Mouse (Mus musculus): Measurements from ENCODE around the gene Gdf15.

The Gdf15 gene

DNA sequence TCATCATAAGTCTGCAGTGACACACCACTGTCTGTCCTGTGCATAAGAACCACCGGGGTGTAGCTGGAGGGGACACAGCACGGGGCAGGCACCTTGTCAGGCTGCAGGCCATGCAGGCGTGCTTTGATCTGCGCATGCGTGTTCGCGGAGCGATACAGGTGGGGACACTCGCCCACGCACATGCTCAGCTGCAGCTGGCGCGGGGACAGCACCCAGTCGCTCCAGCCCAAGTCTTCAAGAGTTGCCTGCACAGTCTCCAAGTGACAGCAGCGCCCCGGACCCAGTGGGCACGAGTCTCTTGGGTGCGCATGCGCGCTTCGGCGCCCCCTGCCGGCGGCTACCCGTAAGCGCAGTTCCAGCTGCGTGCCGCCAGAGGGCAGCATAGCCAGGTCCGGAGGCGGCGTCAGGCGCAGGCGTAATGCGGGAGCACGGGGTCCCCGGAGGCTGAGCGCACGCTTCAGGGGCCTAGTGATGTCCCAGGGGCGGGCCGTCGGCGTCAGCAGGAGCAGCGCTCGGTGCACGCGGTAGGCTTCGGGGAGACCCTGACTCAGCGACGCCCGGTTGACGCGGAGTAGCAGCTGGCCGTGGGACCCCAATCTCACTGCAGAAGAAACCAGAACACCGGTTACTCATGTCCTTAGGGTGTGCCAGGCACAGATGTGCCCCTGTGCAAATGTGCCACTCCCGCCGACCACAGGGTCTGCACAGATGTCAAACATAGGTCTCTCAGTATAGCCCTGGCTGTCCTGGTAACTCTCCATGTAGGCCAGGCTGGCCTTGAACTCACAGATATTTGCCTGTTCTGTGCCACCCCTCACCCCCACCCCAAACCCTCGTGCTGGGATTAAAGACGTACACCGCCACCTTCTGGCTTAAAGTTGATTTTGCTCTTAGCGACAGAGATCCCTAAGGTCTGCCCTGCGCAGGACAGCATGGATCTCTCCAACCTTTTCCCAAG, 2.4 kb downstream of the Gdf15 start:
- DNase-seq (ENCODE audit: low spot score in 2 of 2): peak; percentile 88 to 94

DNA sequence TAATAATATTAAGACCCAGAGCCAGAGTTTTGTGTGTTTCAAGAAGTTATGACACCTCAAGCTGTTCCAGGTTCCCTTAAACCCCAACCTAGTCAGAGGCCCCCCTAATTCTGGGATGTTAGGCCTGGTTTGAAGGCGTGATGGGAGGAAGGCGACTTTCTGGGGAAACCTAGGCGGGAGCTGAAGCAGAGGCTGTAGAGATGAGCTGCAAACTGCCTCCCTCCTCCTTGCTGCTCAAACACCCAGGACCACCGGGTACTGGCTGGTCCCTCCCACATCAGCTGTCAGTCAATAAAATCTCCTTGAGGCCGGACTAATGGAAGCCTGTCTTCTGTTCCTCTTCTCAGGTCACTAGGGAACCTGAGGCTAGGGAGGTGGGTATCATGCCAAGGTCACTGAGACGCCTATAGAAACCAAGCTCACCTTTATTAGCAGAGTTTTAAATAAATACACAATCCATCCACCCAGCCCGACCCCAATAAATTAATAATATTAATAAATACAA, 3.2 kb downstream of the Gdf15 start:
- no peak for DNase-seq (ENCODE audit: low spot score in 2 of 2)

DNA sequence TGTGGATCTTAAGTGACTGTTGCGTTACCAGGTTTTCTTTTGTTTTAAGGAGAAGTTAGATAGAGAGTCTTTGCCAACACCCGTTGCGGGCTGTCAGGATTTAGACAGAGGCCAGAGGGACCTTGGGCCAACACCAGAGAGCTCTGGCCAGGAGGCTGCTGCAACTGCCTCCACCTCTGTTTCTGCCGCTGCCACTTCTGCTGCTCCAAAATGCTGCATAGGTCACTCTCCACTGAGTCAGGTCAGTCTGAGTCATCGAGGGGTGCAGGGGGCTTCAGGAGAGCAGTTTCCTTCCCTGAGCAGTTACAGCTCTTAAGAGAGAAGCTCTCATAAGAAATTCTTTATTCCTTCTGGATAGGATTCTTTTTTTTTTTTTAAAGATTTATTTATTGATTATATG, 5.2 kb downstream of the Gdf15 start:
- DNase-seq (ENCODE audit: low spot score in 2 of 2): no peak

DNA sequence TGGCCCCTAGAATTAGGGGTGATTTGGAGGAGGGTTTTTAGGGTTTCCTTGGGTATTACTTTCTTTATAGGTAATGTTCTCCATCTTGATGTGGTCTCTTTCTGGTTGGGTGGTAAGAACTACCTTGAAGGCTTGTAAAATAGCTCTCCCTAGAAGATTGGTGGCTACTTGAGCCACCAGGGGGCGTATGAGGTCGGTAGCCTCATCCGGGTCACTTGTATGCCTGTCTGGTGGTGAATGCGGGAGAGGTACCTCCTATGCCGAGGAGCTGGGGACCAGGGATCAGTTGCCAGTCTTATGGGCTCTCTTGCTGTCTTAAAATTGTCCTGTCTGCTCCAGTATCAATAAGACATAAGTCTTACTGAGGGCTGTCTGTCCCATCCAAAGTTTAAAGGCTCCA, 7.2 kb downstream of the Gdf15 start:
- peak; percentile 45 to 65 for DNase-seq (ENCODE audit: low spot score in 2 of 2)

DNA sequence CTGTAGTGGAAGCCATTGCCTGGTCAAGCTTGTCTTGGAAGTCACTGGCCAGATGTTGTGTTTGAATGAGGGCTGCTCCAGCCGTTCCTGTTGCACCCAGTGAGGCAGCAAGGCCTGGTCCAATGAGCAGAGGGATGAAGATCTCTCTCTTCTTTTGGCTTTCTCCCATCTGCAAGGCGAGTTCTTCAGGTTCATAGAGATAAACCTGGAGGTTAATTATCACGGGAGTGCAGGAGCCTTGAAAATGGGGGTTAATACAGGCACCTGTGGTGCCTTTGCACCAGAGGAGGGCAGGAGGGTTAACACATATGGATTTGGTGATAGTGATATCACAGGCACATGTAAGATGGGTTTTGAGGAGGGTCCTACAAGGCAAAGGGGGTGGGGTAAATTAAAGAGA, 10.0 kb downstream of the Gdf15 start:
- DNase-seq (ENCODE audit: low spot score in 2 of 2): no peak

DNA sequence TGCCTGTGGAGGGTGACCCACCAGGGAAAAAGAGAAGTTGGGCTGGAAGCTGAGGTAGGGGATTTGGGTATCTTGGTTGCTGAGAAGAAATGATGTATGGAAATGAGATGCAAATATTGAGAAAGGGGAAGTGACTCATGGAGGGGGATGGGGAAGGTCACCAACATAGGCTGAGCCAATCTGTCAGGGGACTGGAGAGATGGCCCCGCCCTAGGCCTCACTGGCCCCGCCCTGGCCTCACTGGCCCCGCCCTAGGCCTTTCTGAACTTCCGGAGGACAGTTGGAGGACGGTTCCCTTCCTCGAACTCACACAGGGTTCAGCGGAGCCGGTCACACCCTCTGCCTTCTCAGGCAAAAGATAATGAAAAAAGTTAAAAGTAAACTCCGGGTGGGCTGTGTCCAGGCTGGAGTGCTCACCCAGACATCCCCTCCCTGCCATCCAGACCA, 13.3 kb downstream of the Gdf15 start:
- DNase-seq (ENCODE audit: low spot score in 2 of 2): peak; percentile 75 to 89

DNA sequence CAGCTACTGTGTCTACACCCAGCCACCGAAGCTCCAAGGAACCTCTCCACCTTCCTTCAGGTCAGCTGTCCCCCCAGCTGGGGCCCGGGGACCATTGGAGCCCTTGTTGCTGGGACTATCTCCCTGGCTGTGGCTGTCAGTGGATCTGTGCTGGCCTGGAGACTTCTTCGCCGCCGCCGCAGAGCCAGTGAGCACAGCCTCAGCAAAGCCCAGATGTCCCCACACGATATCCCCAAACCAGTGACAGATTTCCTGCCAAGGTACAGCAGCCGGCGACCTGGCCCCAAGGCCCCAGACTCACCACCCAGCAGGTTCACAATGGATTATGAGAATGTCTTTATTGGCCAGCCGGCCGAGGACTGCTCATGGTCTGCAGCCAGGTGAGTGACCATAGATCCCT, 14.3 kb downstream of the Gdf15 start:
- no peak for DNase-seq (ENCODE audit: low spot score in 2 of 2)

DNA sequence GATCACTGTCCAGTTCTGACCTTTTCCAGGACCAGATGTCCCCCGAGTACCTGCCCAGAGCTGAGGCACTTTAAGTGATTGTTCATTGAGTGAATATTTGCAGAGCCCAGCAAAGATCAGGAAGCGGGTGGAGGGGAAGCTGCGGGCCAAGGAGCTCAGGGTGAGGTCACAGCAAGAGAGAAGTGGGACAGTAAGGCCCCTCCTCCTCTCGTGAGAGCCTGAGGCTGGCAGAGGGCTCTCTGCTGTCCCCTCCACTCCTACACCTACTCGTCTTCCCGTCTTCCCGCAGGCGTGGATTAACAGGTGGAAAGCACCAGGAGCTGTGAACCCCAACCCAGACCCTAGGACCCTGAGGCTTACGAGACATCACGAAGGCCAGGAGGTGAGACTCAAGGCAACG, 15.6 kb downstream of the Gdf15 start:
- DNase-seq (ENCODE audit: low spot score in 2 of 2): no peak

DNA sequence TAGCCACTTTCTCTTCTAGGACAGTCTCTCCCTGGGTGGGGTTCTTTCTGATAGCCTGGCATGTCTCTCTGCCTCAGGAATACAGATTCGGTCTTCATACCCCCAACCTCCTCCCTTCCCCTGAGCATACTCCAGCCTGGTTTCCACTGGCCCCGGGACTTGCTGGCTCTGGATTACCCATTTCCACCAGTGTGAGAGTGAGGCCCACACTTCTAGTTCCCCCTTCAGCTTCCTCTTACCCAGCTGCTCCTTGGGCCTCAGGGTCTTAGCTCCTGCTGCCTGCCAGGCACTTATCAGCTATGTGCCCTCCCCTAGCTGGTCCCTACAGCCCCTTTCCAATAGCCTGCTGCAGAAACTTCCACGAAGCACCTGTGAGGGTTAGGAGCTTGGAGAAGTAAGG, 16.4 kb downstream of the Gdf15 start, which contains the start of gene Lrrc25:
Lrrc25 (plus strand) TSS at position 262 of the 400 bp plus-strand sequence.
- no peak for DNase-seq (ENCODE audit: low spot score in 2 of 2)

DNA sequence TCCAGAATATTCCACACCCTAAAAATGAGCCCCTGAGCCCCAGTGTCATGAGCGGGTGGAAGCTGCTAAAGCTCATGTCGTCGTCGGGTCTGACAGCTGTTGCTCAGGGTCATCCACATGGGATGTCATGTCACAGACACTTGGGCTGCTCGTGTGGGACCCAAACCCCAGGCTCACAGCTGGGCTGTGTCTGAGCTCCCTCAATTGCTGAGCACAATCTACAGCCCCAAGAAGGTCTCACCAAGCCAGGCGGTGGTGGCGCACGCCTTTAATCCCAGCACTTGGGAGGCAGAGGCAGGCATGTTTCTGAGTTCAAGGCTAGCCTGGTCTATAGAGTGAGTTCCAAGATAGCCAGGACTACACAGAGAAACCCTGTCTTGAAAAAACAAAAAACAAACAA, 17.0 kb downstream of the Gdf15 start:
- no peak for DNase-seq (ENCODE audit: low spot score in 2 of 2)

DNA sequence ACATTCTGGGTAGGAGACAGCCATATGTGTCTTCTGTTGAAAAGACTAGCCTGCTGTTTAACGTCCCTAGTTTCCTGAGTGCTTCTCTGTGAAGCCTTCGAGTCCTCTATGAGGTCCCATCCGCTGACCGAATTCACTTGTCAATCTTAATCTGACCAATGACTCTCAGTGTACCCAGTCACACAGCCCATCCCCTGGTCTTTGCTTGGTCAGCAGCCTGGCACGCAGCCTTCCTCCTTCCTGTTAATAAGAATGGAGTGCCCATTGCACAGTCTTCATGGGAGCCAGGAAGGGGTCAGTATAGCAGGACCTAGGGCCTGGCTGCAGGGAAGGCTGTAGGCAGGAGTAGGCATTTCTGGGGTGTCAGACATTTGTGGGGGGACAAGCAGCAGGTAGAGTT, 17.8 kb downstream of the Gdf15 start:
- peak in 1 of 2 experiments; percentile 35 for DNase-seq (ENCODE audit: low spot score in 2 of 2)

DNA sequence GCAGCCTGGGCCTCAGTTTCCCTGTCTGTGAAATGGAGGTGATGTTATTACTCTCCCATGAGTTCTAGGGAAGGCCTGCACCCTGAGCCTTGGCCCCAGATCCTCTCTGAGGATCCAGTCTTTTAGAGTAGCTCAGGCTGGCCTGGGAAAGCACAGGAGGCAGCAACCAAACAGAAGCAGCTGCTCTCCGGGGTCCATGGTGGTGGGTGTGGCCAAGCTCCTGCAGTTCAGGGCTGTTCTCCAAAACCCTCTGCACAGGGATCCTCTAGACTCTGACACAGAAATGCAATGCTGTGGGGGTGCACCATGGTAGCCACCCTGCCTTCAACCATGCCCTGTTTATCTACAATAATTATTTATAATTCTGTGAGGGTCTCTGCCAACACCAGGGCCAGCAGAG, 18.5 kb downstream of the Gdf15 start:
- no peak for DNase-seq (ENCODE audit: low spot score in 2 of 2)

DNA sequence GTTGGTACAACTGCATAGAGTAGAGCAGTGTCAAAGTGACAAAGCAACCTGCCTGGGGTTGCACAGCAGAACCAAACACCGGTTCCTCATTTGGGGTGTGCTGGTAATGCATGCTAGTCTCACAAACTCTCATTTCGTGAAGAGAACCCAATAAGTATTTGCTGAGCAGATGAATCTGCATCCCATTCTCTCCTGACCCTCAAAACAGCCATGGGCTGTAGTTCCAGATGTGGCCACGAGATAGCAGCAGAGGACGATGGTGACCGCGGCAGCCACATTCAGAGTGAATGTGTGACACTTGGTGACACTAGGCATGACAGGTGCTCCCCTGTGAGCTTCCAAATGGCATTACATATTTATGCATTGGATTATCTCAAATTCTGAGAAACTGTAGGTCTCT, 20.4 kb downstream of the Gdf15 start:
- DNase-seq (ENCODE audit: low spot score in 2 of 2): peak; percentile 85 to 92

DNA sequence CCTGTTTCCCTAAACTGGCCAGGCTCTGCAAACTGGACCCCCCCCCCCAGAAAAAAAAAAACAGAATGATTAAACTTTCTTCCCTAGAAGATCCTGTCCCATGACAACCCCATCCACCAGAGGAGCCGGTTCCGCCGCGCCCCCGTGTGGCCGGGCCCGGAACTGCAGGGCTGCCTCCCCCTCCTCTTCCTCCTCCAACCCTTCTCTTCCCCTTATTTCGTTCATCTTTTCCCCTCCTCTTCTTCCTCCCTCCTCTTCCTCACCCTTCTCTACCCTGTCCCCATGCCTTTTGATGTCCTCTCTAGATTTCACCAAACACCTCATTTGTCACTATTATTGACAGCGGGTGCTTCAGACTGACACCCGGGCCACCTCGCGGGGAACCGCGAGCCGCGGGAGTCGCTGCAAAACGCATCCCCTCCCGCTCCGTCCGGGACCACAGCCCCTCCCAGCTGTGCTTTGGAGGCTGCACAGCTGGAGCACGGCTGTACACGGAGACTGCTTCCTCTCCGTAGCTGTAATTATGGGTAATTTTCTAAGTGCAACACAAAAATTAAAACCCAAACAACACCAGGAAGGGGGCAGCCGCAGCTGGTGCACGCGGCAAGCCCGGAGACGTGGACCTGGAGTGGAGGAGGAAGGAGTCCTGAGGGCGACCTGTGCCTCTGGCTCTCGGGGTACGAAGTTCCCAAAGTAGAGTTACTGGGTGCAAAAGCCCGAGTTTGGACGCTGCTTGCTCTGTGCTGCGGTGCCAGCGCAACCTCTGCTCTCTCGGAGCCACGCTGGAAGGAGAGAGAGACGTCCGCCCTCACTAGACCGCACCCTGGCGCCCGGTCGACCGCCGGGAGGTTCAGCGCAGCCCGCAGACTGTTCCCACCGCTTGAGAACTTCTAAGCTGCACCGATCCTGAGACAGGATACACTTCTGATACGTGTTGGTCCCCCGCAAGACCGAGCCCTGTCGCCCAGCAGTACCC, 21.2 kb downstream of the Gdf15 start:
- DNase-seq (ENCODE audit: low spot score in 2 of 2): peak; percentile 68 to 83

DNA sequence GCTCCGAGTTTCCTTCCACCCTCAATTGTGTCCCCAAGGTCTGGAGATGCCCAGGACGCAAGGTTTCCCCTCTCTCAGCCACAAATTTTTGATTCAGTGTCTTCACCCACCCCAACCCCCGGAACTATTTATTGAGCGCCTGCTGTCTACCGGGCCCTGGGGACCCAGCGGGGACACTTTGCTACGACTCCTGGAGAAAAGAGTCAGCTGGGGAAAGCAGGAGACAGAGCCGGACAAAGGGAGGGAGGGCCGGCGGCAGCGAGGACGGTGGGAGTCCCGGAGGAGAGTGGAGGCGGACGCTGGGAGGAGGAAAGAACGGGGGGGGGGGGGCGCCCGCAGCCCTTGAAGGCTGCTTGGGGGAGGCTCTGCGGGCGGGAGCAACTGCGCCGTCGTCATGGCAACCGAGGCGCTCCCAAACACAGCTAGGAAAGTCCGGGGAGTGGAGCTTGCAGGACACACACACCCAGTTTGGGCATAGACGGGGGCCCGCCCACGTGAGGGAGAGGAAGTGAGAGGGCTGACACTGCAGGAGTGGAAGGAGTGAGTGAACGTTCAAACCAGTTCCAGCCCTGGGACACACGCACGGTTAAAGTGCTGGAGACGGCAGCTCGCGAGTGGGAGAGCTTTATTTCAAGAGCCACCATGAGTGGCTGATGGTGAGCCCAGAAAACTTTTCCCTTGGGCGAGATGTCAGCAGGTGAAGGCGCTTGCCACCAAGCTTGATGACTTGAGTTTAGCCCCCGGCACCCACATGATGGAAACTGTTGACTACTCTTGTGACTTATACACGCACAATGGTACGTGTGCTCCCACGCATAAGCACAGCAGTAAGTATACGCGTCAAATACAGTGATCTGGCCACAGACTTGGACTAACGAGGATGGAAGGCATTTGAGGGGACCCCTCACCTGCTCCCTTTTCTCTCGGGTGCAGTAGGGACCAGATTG, 22.1 kb downstream of the Gdf15 start:
- DNase-seq (ENCODE audit: low spot score in 2 of 2): peak; percentile 84 to 91

DNA sequence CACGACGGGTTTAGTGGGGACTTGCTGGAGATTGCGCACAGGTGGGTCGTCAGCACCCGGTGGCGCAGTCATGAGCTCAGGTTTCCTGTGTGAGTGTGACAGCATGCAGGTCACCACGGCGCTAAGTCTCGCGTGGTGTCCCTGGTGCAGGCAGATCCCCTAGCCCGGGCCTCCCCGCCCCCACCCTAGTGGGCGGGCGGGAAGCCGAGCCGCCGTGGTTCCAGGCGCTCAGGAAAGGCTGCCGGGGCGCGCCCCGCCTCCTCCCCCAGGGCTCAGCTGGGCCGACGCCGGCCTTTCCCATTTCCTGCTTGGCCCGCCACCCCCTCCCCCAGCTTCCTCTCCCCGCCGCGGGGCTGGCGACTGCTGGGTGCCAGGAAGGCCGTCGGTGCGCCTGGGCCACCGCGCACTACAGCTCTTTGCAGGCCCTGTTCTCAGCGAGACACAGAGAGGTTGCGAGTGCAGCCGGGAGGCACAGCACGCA, 22.8 kb downstream of the Gdf15 start:
- peak; percentile 85 to 90 for DNase-seq (ENCODE audit: low spot score in 2 of 2)

DNA sequence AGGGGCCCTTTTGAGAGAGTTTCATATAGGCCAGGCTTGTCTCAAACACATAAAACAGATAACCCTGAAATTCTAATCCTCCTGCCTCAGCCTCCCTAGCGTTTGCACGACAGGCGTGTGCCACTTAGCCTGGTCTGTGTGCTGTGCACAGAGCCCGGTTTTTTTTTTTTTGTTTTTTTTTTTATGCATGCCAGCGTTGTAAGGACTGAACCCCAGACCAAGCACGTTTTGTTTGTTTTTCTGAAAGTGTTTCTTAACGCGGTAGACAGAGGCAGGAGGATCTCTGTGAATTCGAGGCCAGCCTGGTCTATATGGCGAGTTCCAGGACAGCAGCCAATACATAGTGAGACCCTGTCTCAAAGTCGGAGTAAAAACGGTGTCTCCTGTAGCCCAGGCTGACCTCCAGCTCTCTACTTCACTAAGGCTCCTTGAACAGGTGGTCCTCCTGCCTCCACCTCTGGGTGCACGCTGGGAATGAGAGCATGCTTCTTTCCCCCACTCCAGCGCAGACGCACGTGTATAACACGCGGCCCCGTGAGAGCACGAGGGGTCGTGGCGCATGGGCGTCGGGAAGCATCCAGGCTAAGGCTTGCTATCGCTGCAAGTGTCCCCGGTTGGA, 23.4 kb downstream of the Gdf15 start, which contains the start of gene Ssbp4:
Ssbp4 (minus strand) TSS at position 124 of the 619 bp plus-strand sequence.
- no peak for DNase-seq (ENCODE audit: low spot score in 2 of 2)

DNA sequence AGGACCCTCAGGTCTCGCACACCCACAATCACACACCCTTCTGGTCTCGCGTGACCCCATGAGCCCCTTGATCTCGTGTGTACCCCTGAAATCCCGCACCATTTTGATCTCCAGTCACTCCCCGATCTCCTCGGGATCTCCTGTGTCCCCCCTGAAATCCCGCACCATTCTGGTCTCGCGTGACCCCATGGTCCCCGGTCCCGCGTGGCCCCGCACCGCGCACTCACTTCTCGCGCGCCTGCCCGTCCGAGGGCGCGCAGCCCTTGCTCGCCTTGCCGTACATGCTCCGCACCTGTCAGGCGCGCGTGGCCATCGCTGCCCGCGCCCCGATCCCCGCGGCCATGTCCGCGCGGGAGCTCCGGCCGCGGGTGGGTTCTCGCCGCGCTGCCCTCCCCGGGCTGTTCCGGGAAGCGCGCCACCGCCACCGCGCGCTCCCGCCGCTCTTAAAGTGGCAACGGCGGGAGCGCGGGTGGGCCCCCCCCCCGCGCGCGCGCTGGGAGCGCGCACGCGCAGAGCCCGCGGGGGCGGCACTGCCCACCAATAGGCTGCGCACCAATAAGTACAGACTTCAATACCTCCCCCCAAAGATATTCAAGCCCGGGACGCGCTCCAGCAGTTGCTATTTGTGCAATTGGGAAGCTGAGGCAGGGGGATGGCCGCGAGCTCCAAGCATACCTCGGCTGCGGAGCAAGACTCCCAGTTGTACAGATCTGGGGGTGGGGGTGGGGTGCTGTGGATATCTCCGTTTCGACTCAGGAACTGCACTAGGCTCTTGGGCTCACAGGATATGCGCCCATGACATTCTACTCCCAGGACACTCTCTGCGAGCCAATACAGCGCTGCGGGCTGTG, 24.1 kb downstream of the Gdf15 start:
- peak; percentile 31 to 34 for DNase-seq (ENCODE audit: low spot score in 2 of 2)

DNA sequence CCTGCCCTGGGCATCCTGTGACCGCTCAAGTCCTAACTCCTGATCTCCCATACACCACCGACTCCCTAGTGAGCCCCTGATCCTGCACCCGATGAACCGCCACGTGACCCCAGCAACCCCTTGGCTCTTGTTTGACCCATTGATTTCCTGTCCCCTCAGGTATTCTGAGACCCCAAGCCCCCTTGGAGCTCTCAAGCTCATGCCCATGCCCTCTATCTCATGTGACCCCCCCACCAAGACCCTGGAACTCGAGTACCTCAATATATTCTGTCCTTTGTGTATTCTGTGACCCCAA, 24.7 kb downstream of the Gdf15 start:
- DNase-seq (ENCODE audit: low spot score in 2 of 2): no peak

Measured in natural killer cell, adult 2 months (primary cell).